Mouse (Mus musculus) gastrocnemius, postnatal 25 days (tissue): ENCODE measurements around the gene Tekt4. TPM values are rescaled to one million over a fixed set of nuclear protein-coding genes. Genes with fewer than 3 reads are reported as not detected.

ENCODE experiments used
- DNase-seq: peaks from one replicate; pipeline ENCODE4 v3.0.0; 2022
- total RNA-seq, 2 experiments: library from RNA; stranded (reverse); gene quantifications; 1 replicate in 1 of 2; 2 replicates in 1 of 2; pipeline ENCODE4 v1.2.3; 2021

The Tekt4 gene
- total RNA-seq, 2 experiments from 2014 or later = not detected

DNA sequence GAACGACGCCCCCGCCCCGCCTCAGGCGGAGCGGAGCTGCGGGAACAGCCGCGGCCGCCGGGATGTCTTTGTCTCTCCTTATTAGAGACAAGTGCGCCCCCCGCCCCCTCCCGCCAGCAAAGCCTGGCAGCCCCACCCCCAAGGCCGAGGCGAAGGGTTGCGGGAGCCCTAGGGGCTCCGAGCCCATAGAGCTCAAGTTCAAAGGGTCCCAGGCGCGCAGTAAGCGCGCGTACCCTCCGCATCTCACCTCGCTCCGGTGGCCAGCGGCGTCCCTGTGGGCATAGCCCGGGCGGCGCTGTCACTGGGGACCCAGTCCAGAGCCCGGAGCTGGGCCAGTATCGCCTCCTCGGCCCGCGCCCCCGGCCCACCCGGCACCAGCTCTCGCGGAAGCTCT is 21.2 kb upstream of the Tekt4 start:
- no peak for DNase-seq

DNA sequence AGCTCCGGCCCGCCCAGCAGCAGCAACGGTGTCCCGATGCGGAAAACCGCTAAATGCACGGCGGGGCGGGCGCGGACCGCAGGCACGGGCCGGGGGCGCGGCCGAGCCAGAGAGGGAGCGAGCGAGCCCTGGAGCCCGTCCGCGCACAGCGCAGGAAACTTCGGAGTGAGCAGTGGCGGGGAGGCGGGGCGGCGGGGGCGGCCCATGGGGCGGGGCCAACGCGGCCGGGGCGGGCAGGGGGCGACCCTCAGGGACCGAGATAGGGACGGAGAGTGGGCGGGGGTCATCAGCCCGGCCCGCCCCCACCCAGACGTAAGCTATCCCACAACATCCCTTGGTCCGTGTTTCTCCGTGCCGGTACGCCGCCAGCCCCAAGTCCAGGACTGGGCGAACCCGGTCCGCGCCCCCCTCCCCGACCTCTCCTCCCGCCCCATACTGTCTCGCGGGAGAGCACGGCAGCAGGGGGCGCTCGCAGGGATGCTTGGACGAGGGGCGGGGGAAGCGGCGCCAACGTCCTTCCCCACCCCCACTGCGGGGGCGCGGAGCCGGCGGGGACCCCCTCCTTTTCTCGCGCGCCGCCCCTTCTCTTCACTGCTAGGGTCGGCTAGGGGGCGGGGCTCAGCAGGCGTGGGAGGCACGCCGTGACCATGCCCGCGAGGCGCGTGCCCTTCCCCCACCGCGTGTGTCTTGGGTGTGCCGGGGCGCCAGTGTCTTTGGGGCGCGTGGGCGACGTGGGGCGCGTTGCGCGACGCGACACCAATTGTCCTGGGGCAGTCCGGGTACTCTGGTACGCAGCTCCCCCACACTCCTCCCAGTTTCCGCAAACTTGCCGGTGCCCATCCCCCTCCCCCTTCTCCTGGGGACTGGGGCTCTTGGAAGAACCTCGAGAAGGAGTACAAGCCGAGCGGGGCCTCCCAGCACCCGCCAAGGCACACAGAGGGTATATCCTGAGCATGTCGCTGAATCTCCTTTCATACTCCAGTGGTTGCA is 20.5 kb upstream of the Tekt4 start, which contains the start of gene Cacna1h:
Gene Cacna1h, minus strand, starts transcription at position 167 of the 990 bp plus-strand sequence.
- DNase-seq = peak; percentile 33

DNA sequence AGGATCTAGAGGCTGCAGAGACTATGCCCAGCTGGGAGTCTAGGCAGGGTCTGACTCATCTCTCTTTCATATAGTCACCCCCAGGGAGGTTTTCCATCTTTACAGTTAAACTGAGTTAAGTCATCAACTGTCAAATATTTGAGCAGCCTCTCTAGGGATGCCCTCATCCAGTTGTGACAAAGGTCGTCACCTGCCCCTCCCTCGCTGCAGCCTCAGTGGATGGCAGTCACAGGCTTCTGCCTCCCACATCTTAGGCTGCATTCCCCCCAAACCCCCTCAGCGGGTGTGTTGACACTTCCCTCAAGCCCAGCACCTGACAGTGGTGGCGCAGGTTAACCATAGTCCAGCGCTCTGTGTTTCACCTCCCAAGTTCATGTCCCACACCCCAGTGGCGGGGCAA is 13.0 kb upstream of the Tekt4 start:
- DNase-seq = no peak

DNA sequence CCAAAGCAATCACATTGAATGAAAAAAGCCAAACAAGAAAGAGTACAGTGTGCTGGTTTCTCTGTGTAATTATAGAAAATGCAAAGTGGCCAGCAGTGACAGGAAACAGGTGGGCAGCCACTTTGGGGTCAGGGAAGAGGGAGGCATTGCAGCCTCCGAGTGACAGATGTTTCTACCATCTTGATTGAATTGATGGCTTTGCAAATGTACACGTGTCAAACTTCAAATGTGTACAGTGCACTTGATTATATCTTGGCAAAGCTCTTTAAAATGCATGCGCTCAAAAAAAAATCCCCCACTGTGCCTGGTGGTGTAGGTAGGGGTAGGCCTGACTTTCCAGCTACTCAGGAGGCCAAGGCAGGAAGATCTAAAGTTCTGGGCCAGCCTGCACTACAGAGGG is 11.5 kb upstream of the Tekt4 start:
- no peak for DNase-seq

DNA sequence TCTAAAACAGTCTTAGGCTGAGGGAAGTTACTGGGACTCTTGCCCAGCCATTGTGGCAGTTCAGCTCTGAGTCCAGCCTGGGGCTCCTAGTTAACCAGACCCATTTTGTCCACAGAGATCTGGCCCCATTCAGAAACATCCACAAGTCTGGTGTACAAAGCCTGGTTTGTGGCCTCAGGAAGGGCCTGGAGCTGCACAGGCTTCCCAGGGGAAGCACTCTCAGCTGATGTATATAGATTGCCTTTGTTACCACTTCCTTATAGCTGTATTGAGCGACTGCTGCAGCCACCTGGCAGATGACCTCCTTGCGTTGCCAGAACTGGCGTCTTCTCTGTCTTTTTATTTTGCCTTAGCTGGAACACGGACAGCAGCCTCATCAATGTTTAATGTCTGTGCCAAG is 9.3 kb upstream of the Tekt4 start:
- no peak for DNase-seq

DNA sequence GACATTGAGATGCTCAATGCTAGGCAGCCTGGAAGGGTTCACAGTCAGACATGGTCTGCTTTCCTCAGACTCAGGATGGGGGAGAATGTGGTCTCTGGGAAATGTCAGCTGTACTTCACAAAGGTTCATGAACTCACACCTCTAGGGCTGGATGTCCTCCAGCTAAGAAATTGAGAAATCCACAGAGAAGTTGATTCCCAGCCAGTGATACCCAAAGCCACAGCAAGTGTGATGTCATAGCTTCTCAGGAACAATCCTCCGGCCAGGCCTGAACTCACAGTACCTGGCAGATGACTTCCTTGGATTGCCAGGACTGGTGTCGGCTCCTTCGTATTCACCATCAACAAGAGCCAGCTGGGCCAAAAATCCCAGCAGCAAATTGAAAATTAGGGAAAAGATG is 8.6 kb upstream of the Tekt4 start:
- DNase-seq = no peak

DNA sequence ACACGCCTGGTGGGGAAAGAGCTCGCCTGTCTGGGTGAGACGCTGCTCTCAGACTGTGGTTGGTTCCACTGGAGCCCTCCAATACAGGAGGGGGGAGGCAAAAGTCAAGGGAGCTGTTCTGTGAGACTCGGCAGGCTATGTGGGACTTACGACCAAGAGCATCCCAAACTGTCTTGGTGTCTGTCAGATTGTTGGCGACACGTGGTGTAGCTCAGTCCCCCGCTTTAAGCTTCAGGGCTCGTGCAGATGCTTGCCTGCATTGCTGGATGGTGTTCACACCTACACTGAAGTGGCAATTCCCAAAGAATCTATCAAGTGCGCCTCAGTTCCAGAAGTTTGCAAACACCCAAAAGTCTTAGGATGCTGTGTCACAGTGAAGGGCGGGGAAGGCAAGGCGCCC is 6.5 kb upstream of the Tekt4 start:
- no peak for DNase-seq

DNA sequence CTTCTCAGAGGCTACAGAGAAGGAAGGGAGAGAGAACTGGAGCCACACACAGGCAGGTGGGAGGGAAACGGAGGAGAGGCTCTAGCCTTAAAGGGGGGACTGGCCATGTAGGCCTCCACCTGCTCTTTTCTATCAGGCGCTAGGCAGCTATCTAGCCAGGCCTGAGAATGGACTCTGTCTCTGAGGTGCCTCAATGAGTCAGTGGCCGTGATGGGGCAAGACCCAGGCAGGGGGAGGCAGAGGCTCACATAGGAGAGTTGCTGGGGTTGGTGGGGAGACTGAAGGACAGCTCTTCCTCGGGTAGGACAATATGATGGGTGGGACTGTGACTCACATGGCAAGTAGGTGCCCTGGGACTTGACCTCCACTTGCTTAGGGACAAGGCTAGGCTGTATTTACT is 4.1 kb upstream of the Tekt4 start:
- no peak for DNase-seq

DNA sequence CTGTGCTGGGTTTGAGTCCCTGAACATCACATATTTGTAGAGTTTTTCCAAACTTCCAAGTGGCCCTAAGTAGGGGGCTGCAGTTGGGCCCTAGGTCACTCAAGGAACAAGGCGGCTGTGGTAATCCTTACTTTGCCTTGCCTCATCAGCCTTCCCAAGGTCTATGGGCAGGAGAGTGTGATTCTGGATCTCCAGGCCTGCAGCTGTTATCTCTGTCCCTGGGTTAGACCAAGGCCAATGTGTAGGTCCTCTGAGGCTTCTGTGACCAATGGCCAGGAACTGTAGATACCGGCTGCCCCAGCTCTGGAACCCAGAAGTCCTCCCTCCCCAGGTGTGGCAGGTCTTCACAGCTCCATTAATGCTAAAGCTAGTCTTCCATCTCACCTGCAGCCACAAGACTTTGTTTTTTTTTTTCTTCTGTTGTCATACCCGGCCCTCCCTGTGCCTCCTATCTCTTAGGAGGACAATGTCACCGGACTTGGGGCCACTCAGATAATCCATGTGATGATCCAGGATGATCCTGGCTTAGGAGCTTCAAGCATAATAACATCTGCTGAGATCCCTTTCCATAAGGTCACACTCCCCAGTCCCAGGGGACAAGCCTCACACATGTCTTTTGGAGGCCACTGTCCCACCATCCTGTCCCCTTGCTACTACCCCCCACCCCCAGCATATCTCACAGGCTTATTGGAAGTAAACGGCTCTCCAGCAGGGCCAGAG is 2.0 kb upstream of the Tekt4 start:
- DNase-seq = no peak

DNA sequence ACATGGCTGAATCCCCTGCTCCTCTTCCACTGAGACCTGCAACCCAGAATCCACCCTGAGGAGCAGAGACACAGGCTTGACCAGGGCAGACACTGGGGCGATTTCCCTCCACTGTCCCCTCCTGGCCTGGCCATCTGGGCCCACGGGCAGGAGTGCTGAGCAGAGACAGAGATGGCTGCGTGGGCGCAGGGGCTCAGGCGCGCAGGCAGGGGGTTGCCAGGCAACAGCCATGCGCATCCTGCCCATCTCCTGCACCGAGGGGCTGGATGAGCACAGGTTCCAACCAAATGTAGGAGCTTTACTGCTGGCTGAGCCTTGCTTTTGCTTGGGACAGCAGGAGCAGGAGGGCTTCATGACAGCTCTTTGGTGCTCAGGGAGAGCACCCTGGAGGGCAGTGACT is 2.1 kb downstream of the Tekt4 start:
- no peak for DNase-seq

DNA sequence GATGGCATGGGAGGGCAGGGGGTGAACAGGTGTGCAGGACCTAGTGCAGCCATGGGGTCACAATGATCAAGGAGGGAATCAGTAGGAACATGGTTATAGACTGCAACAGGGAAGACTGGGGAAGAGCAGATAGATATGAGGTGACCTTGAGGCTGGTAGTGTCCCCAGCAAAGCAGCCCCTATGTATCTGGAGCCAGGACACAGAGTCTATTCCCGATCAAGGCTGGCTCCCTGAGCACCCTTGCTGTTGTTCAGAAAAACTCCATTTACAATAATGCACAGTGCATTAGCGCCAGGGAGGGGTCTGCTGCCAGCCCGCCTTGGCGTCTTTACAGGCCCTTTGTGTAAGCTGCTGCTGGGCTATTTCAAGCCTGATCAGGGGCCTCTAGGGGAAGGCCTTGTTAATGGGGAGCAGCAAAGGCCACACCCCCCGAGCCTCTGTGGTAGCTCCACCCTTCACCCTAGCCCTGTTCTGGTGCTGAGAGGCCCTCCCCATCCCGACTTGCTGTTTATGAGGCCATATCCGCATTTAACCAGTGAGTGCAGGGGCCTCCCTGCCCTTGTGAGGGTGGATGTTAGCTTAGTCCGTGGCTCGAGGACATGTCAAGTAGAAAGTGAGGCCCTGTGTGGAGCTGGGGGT is 7.9 kb downstream of the Tekt4 start:
- DNase-seq = no peak

DNA sequence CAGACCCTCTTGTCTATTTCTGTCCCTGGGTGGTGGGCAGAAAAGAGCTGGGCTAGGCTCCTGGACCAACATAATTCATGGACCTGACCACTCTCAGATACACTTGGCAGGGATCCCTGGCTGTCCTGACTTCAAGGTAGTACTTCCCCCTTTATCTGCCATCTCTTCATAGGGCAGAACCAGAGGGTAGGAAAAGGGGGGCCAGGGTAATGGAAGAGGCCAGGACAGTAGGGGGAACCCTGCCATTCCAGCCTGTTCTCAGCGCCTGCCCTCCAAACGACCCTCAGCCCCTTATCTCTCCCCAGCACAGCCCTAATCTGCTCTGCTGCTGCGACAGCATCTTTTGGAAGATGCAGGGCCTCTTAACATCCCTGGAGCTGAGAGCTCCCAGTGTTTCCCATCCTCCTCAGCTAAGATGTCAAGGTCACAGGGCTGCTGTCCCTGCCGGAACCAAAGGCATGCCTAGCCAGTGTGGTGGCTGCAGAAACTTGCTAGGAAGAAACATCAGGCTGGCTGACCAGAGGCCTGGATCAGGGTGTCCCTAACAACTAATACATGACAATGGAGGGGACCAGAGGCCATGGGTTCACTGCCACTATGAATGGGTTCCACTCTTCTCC is 9.0 kb downstream of the Tekt4 start:
- DNase-seq = no peak

DNA sequence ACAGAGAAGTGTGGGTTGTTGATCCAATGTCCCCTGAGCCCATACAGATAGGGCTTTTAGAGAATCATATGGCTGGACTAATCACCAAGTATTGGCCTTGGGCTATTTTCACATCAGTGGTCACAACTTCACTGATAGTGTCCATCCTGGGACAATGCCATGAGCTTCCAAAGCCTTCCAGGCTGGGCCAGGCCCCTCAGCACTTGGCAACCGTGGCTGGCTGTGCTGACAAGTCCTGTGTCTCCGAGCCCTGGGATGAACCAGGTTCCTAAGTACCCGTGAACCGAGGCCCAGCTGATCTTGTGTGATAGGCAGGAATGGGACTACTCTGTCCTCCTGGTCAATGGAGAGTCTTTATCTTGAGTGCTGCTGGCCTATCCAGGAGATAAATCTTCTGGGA is 9.7 kb downstream of the Tekt4 start:
- DNase-seq = no peak

DNA sequence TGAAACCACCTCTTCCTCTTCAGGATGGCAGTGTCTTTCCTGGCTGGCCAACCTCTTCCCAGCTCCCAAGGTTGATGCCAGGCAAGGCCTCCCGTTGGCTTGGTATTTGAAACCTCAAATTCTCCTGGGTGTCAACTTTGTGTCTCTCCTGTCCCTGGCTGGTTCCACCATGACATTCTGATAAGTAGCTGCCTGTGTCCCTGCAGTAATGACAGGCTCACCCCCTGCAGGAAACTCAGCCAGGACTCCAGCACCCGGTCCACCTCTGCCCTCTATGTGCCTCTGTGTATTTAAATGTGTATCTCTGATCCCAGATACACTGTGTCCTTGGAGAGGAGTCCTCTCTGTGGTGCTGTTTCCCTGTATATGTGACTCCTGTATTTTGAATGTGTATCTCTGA is 11.8 kb downstream of the Tekt4 start:
- no peak for DNase-seq

DNA sequence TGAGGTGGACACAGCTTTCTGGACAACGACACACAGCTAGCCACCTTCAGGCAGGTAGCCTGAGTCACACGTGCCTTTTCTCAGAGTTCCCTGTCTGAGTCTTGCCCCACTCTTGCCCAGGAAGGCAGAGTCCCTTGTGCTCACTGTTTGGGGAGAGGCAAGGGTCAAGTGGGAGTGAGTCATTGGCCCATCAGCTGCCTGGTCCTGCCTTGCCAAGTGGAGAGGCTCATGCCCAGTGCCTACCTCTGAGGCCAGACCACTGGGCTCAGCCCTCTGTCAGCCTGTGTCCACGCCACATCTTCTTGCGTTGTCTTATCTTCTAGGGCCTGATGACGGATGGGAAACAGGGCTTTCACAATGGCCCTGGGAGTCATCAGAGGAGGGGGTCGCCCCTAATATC is 13.4 kb downstream of the Tekt4 start:
- no peak for DNase-seq

DNA sequence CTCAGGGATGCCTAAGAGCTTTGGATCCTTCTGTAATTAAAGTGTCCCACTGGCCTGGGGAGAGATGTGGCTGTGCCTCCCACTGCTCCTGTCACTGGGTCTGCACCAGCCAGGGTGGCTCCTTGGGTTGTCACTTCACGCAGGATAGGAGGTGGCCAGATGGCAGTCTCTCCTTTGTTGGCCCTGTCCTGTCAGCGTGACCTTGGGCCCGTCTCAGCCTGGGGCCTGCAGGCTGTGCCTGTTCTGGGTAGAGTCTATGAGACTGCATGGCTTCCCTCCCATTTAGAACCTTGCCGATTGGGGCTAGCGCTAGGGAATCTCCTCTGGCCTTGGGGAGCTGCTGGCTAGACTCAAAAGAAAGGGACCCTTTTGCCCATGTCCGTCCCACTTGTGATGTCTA is 13.9 kb downstream of the Tekt4 start:
- no peak for DNase-seq

DNA sequence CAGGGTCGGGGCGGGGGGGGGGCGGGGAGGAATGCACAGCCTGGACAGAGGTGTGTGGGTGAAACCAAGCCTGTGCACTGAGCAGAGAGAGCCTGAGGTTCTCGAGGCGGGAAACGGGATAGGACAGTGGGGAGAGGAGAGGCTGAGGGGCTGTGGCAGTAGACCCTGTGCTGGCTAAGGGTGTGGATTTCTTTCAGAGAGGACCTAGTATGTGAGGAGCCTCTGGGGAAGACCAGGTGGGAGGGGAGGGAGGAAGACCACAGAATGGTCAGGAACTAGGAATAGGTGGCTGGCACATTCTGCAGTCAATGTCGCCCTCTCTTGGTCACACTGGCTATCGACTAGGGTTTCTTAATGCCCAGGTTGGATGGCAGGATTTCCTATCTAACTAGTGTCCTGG is 15.4 kb downstream of the Tekt4 start:
- DNase-seq = peak; percentile 28

DNA sequence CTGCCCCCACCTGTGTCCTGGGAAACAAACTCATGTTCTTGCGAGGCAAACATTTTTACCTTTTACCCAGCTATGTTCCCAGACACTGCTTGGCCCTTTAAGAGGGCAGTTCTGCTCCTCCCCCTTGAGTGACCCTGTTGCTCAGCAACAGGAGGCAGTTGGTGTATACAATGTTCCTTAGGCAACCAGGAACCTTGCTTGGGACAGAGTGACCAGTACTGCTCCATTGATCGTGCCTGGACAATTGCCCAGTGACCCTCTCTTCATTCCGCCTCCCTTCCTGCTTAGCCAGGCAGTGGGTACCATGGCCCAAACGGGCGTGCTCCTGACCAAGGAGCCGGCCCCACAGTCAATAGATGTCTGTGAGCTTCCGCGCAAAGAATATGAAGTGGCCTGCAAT is 17.0 kb downstream of the Tekt4 start:
- DNase-seq = no peak

DNA sequence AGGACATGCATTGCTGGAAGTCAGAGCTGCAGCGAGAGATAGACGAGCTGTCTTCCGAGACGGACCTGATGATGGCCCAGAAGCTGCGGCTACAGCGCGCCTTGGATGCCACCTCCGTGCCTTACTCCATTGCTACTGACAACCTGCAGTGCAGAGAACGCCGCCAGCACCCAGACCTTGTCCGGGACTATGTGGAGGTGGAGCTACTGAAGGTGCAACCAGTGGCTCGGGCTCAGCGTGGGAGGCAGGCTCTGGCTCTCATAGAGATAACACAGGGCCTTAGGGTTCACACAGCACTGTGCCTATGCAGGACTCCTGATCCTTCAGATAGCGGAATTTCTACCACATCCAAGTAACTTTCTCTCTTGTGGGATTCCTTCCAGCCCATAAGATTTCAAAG is 17.6 kb downstream of the Tekt4 start:
- DNase-seq = no peak

DNA sequence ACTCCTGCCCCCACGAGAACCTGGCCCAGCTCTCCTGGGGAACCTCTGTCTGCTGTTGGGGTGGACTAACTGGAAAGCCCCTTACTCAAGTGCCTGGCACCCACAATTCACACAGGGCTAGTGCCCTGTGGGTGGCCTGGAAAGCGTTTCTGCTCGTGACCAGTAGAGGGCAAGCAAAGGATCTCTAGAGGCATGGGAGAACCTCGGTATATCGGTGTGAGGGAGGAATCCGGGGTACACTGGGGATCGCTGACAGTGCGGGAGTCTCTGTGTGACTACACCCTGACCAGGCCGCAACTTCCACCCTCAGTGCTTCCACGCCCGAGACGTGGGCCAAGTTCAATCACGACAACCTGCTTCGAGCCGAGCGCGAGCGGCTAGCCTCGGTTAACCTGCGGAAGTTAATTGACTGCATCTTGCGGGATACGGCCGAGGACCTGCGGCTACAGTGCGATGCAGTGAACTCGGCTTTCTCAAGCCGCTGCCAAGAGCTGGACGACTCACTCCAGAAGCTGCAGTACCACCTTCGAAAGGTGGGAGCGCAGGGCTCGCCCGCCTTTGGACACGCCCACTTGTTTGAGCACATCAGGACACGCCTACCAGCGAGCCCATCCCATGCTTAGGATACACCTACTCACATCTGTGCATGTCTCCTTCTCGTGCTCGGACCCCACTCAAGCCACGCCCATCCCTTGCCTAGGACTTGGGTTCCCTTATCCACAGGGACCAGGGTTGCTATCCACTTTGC is 20.1 kb downstream of the Tekt4 start:
- DNase-seq = peak; percentile 17

DNA sequence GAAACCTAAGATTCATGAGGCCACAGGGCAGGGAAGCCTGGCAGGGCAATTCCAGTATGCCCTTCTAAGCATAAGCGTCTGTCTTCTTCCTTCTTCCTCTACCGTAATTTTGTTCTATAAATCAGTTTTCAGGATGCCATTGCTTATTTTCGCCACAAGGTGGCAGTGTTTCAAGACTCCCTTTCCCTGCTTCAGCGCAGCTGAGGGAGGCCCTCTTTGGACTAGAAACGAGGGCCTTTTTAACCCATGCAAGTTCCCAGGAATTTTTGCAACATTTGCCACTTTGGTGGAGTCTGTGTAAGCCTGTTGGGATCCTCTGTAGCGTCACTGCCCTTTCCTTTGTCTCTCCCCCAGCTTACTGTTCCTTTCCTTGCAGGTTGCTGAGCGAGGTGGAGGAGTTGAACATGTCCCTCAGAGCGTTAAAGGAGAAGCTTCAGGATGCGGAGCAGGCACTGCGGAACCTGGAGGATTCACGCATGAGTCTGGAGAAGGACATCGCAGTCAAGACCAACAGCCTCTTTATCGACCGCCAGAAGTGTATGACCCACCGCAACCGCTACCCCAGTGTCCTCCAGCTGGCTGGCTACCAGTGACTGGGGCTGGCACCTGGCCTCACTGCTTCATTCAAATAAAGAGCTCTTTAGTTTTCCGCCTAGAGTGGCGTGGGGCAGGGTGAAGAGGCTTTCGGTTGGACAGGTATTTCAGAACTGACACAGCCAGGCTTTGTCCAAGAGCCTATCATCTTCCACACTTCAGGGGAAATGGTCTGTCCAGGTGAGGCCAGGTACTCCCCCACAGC is 21.7 kb downstream of the Tekt4 start:
- DNase-seq = no peak
